Mouse (Mus musculus): ENCODE results near the gene Add1. TPM values are rescaled to one million over a fixed set of nuclear protein-coding genes. Genes with fewer than 3 reads are reported as not detected.

Gene Add1
- total RNA-seq, 2 experiments from 2014 or later = 61.8 to 68.6 TPM

Small RNA genes lying within 50 kb of the gene (microRNA-seq; reads per million reads assigned to microRNA genes)
- 0 reads per million in 2 experiments for gene Mir7036b (ENCODE audit: borderline replicate concordance in 2 of 2)

Other genes starting within 250 kb of the Add1 start
- 10 to 100 TPM; 16.6 to 20.0 TPM for gene Rnf4, start 237.4 kb upstream of the Add1 start, total RNA-seq (2021)
- gene Fam193a, start 203.7 kb upstream of the Add1 start, total RNA-seq (2021) = 10 to 100 TPM; 12.6 to 13.0 TPM
- 1 to 10 TPM; 2.1 to 2.3 TPM for gene Tnip2, start 59.7 kb upstream of the Add1 start, total RNA-seq (2021)
- gene Sh3bp2, start 47.8 kb upstream of the Add1 start, total RNA-seq (2021) = 1 to 10 TPM; 1.1 to 1.2 TPM
- 1 to 10 TPM; 4.6 to 7.0 TPM for gene Mfsd10, start 63.5 kb downstream of the Add1 start, total RNA-seq (2021)
- 10 to 100 TPM; 11.0 to 13.6 TPM for gene Nop14, start 86.5 kb downstream of the Add1 start, total RNA-seq (2021)
- 1 to 10 TPM; 1.2 to 1.7 TPM for gene Grk4, start 86.7 kb downstream of the Add1 start, total RNA-seq (2021)
- 1 to 10 TPM; 7.7 to 7.9 TPM for gene Htt, start 188.1 kb downstream of the Add1 start, total RNA-seq (2021)

Data from gastrocnemius, postnatal 25 days (tissue).